Mouse (Mus musculus) CH12.LX (cell line): ENCODE results near the gene Rplp0. TPM values are rescaled to one million over a fixed set of nuclear protein-coding genes. Genes with fewer than 3 reads are reported as not detected.
A peak's percentile ranks its signal among the peaks of the same experiment; 100 is the strongest.

ENCODE experiments used
- DNase-seq: peaks from one replicate; pipeline ENCODE4 v3.0.0-alpha.2; 2013; ENCODE audit errors: extremely low read depth
- H3K27ac ChIP-seq: 2 replicates; pipeline ENCODE4 v1.5.1; 2012; ENCODE audit warnings: low read depth, mild to moderate bottlenecking, control low read depth, moderate library complexity; ENCODE audit not compliant: insufficient read depth
- H3K27me3 ChIP-seq: replicated peaks from 2 replicates; pipeline ENCODE3; 2012; ENCODE audit warnings: inconsistent platforms
- H3K36me3 ChIP-seq, 2 experiments: replicated peaks in 1 of 2; 2 replicates each; pipeline versions ENCODE3 to v1.6.1; 2012; ENCODE audit warnings: inconsistent platforms in 1 of 2, low read length in 1 of 2, mild to moderate bottlenecking in 1 of 2, mixed read lengths in 1 of 2, moderate library complexity in 1 of 2; ENCODE audit not compliant: control insufficient read depth in 1 of 2, insufficient read depth in 1 of 2
- H3K4me1 ChIP-seq, 2 experiments: 2 replicates each; pipeline ENCODE4 v1.6.1; 2012; ENCODE audit warnings: inconsistent platforms in 1 of 2, moderate library complexity in 1 of 2; ENCODE audit not compliant: insufficient read depth in 2 of 2, control insufficient read depth in 1 of 2
- H3K4me2 ChIP-seq: 2 replicates; pipeline ENCODE4 v1.6.1; 2012; ENCODE audit warnings: low read depth, mild to moderate bottlenecking, control low read depth; ENCODE audit not compliant: poor library complexity, insufficient read depth, severe bottlenecking
- H3K4me3 ChIP-seq, 3 experiments: fragments of 150-350 bp in 1 of 3; sonication (generic) in 1 of 3; replicated peaks in 1 of 3; 2 replicates each; pipeline versions ENCODE3 to v1.5.1; 2011 to 2012; ENCODE audit warnings: low read depth in 2 of 3, low read length in 2 of 3, mild to moderate bottlenecking in 2 of 3, moderate library complexity in 2 of 3, control low read depth in 1 of 3, improper control_type of control experiment in 1 of 3, inconsistent platforms in 1 of 3, mixed read lengths in 1 of 3; ENCODE audit not compliant: poor library complexity in 1 of 3
- H3K79me2 ChIP-seq: replicated peaks from 2 replicates; pipeline ENCODE4 v1.6.1; 2012; ENCODE audit warnings: mild to moderate bottlenecking, moderate library complexity; ENCODE audit not compliant: control insufficient read depth, poor library complexity, insufficient read depth, severe bottlenecking; ENCODE audit errors: extremely low read depth
- H3K9ac ChIP-seq: 2 replicates; pipeline ENCODE4 v1.6.1; 2012; ENCODE audit warnings: low read depth, mild to moderate bottlenecking, control low read depth, moderate library complexity; ENCODE audit not compliant: insufficient read depth
- H3K9me3 ChIP-seq: replicated peaks from 2 replicates; pipeline ENCODE3; 2012; ENCODE audit warnings: low read length, inconsistent platforms, mixed read lengths
- BHLHE40 ChIP-seq: IDR thresholded peaks from 2 replicates; pipeline ENCODE4 v1.6.1; 2011; ENCODE audit warnings: mild to moderate bottlenecking, low read depth, low read length, improper control_type of control experiment
- CHD1 ChIP-seq: IDR thresholded peaks from 2 replicates; pipeline ENCODE4 v1.6.1; 2012; ENCODE audit warnings: low read depth, low read length, improper control_type of control experiment, inconsistent platforms
- EP300 ChIP-seq: IDR thresholded peaks from 2 replicates; pipeline ENCODE4 v1.6.1; 2011; ENCODE audit warnings: low read length, improper control_type of control experiment
- ETS1 ChIP-seq: conservative IDR thresholded peaks from 2 replicates; pipeline ENCODE4 v1.6.1; 2012; ENCODE audit warnings: low read depth, mild to moderate bottlenecking, inconsistent platforms, low read length, improper control_type of control experiment, moderate library complexity
- GABPA ChIP-seq: IDR thresholded peaks from 2 replicates; pipeline ENCODE4 v1.6.1; 2012; ENCODE audit warnings: low read depth, low read length, improper control_type of control experiment, inconsistent platforms; ENCODE audit not compliant: insufficient replicate concordance
- JUN ChIP-seq: IDR thresholded peaks from 2 replicates; pipeline ENCODE4 v1.6.1; 2011; ENCODE audit warnings: low read depth, mild to moderate bottlenecking, low read length, improper control_type of control experiment, moderate library complexity; ENCODE audit not compliant: insufficient read depth
- JUND ChIP-seq: conservative IDR thresholded peaks from 2 replicates; pipeline ENCODE4 v1.6.1; 2011; ENCODE audit warnings: low read depth, low read length, improper control_type of control experiment
- KAT2A ChIP-seq: IDR thresholded peaks from 2 replicates; pipeline ENCODE4 v1.6.1; 2012; ENCODE audit warnings: low read length, improper control_type of control experiment, inconsistent platforms; ENCODE audit not compliant: insufficient replicate concordance
- MAZ ChIP-seq: IDR thresholded peaks from 2 replicates; pipeline ENCODE4 v1.6.1; 2012; ENCODE audit warnings: low read depth, mild to moderate bottlenecking, inconsistent platforms, low read length, improper control_type of control experiment, moderate library complexity
- MEF2A ChIP-seq: IDR thresholded peaks from 2 replicates; pipeline ENCODE4 v1.6.1; 2014; ENCODE audit warnings: low read depth, mild to moderate bottlenecking, inconsistent platforms, low read length, improper control_type of control experiment, borderline replicate concordance
- MXI1 ChIP-seq: IDR thresholded peaks from 2 replicates; pipeline ENCODE4 v1.6.1; 2011; ENCODE audit warnings: mild to moderate bottlenecking, low read depth, low read length, improper control_type of control experiment
- MYC ChIP-seq: IDR thresholded peaks from 2 replicates; pipeline ENCODE4 v1.6.1; 2011; ENCODE audit warnings: low read depth, mild to moderate bottlenecking, improper control_type of control experiment, low read length
- NELFE ChIP-seq: IDR thresholded peaks from 2 replicates; pipeline ENCODE4 v1.6.1; 2011; ENCODE audit warnings: low read depth, low read length, improper control_type of control experiment
- NRF1 ChIP-seq: IDR thresholded peaks from 2 replicates; pipeline ENCODE4 v1.6.1; 2014; ENCODE audit warnings: low read depth, mild to moderate bottlenecking, inconsistent platforms, low read length, improper control_type of control experiment, moderate library complexity
- POLR2A ChIP-seq: IDR thresholded peaks from 2 replicates; pipeline ENCODE4 v1.6.1; 2011; ENCODE audit warnings: low read depth, mild to moderate bottlenecking, improper control_type of control experiment, low read length
- RAD21 ChIP-seq: IDR thresholded peaks from 2 replicates; pipeline ENCODE4 v1.6.1; 2011; ENCODE audit warnings: low read depth, mild to moderate bottlenecking, low read length, improper control_type of control experiment, moderate library complexity
- SIN3A ChIP-seq: IDR thresholded peaks from 2 replicates; pipeline ENCODE4 v1.6.1; 2012; ENCODE audit warnings: low read length, improper control_type of control experiment, inconsistent platforms
- TBP ChIP-seq: conservative IDR thresholded peaks from 2 replicates; pipeline ENCODE4 v1.6.1; 2011; ENCODE audit warnings: low read depth, low read length, improper control_type of control experiment
- TCF12 ChIP-seq: IDR thresholded peaks from 2 replicates; pipeline ENCODE4 v1.6.1; 2014; ENCODE audit warnings: low read depth, mild to moderate bottlenecking, inconsistent platforms, low read length, improper control_type of control experiment
- USF1 ChIP-seq: IDR thresholded peaks from 2 replicates; pipeline ENCODE4 v1.6.1; 2014; ENCODE audit warnings: low read depth, mild to moderate bottlenecking, inconsistent platforms, low read length, improper control_type of control experiment
- USF2 ChIP-seq: conservative IDR thresholded peaks from 2 replicates; pipeline ENCODE4 v1.6.1; 2011; ENCODE audit warnings: low read depth, low read length, improper control_type of control experiment
- ZC3H11A ChIP-seq: IDR thresholded peaks from 2 replicates; pipeline ENCODE4 v1.6.1; 2012; ENCODE audit warnings: low read depth, mild to moderate bottlenecking, inconsistent platforms, low read length, improper control_type of control experiment
- ZKSCAN1 ChIP-seq: IDR thresholded peaks from 2 replicates; pipeline ENCODE4 v1.6.1; 2012; ENCODE audit warnings: low read depth, inconsistent platforms, low read length, improper control_type of control experiment, borderline replicate concordance
- ZMIZ1 ChIP-seq: IDR thresholded peaks from 2 replicates; pipeline ENCODE4 v1.6.1; 2012; ENCODE audit warnings: low read depth, mild to moderate bottlenecking, inconsistent platforms, low read length, improper control_type of control experiment
- dilution Hi-C: fragments of 300-500 bp; cut with MboI; formaldehyde crosslinking; loops from 2 replicates; pipeline ENCODE4 v1.14.3; 2020; ENCODE audit warnings: low sequenced_read_pairs; ENCODE audit not compliant: extremely low pct_unique_long_range_greater_than_20kb, extremely low pct_ligation_motif_present
- in situ Hi-C: fragments of 300-500 bp; cut with MboI; formaldehyde crosslinking; loops from 3 replicates; pipeline ENCODE4 v1.14.3; 2019; ENCODE audit warnings: low sequenced_read_pairs, low pct_ligation_motif_present, low pct_unique_long_range_greater_than_20kb, mixed read lengths
- polyA plus RNA-seq: library from polyadenylated mRNA; unstranded; fragments of >175 nt; gene quantifications from 2 replicates; pipeline ENCODE4 v1.2.1, GENCODE M21; 2012; ENCODE audit warnings: low read depth; ENCODE audit not compliant: insufficient read length
- total RNA-seq, 2 experiments: library from RNA; depleted of rRNA; stranded (reverse); fragments of 300-350 nt in 1 of 2; fragments of >200 nt in 1 of 2; gene quantifications; 2 replicates each; pipeline ENCODE4 v1.2.3; 2012 to 2014

Rplp0 gene
- total and polyA plus RNA-seq, 3 experiments, result 4,800 to 6,606 (median 5,581) TPM

GRCm38 (mm10) chr5:115530447-115530809, 28.8 kb upstream of the Rplp0 start:
- no peaks in the 10 kb centered on the region for H3K27me3 ChIP-seq
- no peaks in the 10 kb centered on the region for H3K79me2 ChIP-seq
- H3K4me2 ChIP-seq, result 0 out of 2 replicates have a peak overlapping the region, but pooled peaks have one; percentile 2
- H3K4me3 ChIP-seq, result no peak overlapping the region
- peaks cover 0 to 37% of the 10 kb centered on the region in 2 experiments for H3K36me3 ChIP-seq
- peaks cover 46 to 78% of the 10 kb centered on the region in 2 experiments for H3K4me1 ChIP-seq
- no peaks in the 10 kb centered on the region for H3K9me3 ChIP-seq
- H3K9ac ChIP-seq, result no peak overlapping the region
- TF ChIP-seq GABPA (no peak), KAT2A (no peak), JUND (no peak), POLR2A (no peak), CHD1 (no peak), USF1 (no peak), ZC3H11A (no peak), MEF2A (no peak), ETS1 (0 out of 2 replicates have a peak, but pooled peaks have one; percentile 34), BHLHE40 (peak; percentile 86), TBP (no peak), NELFE (no peak), SIN3A (no peak), NRF1 (no peak), EP300 (no peak), TCF12 (0 out of 2 replicates have a peak, but pooled peaks have one; percentile 14), RAD21 (no peak), MYC (no peak), ZMIZ1 (no peak)
- DNase-seq, result no peak
- H3K27ac ChIP-seq, result no peak overlapping the region
- in situ Hi-C loops (no loop called here), dilution Hi-C loops (no loop called here)

DNA sequence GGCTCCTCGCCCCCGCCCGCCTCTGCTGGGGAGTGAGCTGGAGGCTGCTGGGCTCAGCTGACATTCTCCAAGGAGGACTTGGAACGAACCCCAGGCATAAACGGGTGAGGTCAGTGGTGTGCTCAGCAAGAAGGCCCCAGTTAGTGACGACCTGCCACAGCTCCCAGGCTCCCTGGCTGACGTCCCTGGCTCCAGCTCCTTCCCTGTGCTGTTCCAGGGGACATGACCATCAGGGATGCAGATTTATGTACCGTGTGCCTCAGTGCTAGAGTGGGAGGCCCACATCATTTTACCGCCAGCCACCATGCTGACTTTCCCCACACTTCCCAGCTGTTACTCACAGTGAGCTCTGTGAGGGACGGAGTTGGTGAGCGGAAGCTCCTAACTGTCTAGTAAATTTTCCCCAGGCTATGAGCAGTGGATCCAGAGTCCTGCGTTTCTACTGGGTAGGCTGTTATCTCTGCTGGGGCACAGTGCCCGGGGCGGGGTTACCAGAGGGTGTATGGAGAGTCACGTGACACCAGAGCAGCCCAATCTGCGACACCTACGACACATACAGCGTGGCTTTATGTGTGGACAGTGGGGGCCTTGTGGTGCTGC, 27.5 kb upstream of the Rplp0 start:
- in situ Hi-C loops, result no loop called here
- DNase-seq, result no peak

More for the DNA sequence above, 27.5 kb upstream of the Rplp0 start:
- dilution Hi-C loops, result no loop called here
- H3K9ac ChIP-seq, result no peak overlapping the region
- H3K79me2 ChIP-seq, result no peaks in the 10 kb centered on the region
- no peak for TF ChIP-seq JUN
- TF ChIP-seq MXI1, result no peak
- no peak for TF ChIP-seq MAZ
- no peak for TF ChIP-seq USF2
- TF ChIP-seq SIN3A, result no peak
- no peak for TF ChIP-seq TBP
- TF ChIP-seq BHLHE40, result no peak
- TF ChIP-seq ZKSCAN1, result no peak
- TF ChIP-seq GABPA, result no peak
- TF ChIP-seq JUND, result no peak
- no peaks in the 10 kb centered on the region for H3K9me3 ChIP-seq
- H3K27me3 ChIP-seq, result no peaks in the 10 kb centered on the region
- no peak overlapping the region for H3K27ac ChIP-seq
- no peak overlapping the region for H3K4me2 ChIP-seq
- no peak overlapping the region for H3K4me3 ChIP-seq
- H3K4me1 ChIP-seq, result peaks cover 41 to 78% of the 10 kb centered on the region in 2 experiments
- H3K36me3 ChIP-seq, result peaks cover 0 to 25% of the 10 kb centered on the region in 2 experiments
